Mouse (Mus musculus) spleen, embryonic (tissue): ENCODE data around the gene Gtf2a2.

ENCODE experiments used
- CTCF ChIA-PET: fragments of 350-600 bp; sonication (Branson Sonifier 250); formaldehyde crosslinking; loops from one replicate; lab custom pipeline; 2022; lab: Charles Lee

Gene Gtf2a2

GRCm38 (mm10) chr9:70018879-70019278 is 6.5 kb downstream of the Gtf2a2 start:
- CTCF ChIA-PET, result interaction anchor here (0.6 to 2.1 kb wide), 2 partner anchors 62 to 257 kb away, joined by 3 to 8 read pairs; no protein-coding TSS in a partner anchor

GRCm38 (mm10) chr9:70021610-70022009 is 9.3 kb downstream of the Gtf2a2 start:
- CTCF ChIA-PET, result no interaction called here

GRCm38 (mm10) chr9:70022083-70022482 is 9.7 kb downstream of the Gtf2a2 start:
- CTCF ChIA-PET, result no interaction called here

GRCm38 (mm10) chr9:70023615-70024014 is 11.3 kb downstream of the Gtf2a2 start:
- CTCF ChIA-PET, result interaction anchor here (0.6 kb wide), 1 partner anchor 63 kb away, joined by 3 read pairs; no protein-coding TSS in a partner anchor

- CTCF ChIA-PET, result no interaction called here
These were observed 12.3 kb downstream of the Gtf2a2 start for GRCm38 (mm10) chr9:70024648-70025047.

GRCm38 (mm10) chr9:70025365-70026012 is 13.1 kb downstream of the Gtf2a2 start:
- CTCF ChIA-PET, result interaction anchor here (0.5 to 0.6 kb wide), 2 partner anchors 83 to 1461 kb away, joined by 3 read pairs; no protein-coding TSS in a partner anchor

- CTCF ChIA-PET, result no interaction called here
These were observed 19.8 kb downstream of the Gtf2a2 start for GRCm38 (mm10) chr9:70032167-70032566.

- CTCF ChIA-PET, result interaction anchor here (0.5 kb wide), 1 partner anchor 78 kb away, joined by 6 read pairs; no protein-coding TSS in a partner anchor
These were observed 20.7 kb downstream of the Gtf2a2 start for GRCm38 (mm10) chr9:70033056-70033455.

GRCm38 (mm10) chr9:70034702-70035101 is 22.4 kb downstream of the Gtf2a2 start:
- CTCF ChIA-PET, result no interaction called here

- CTCF ChIA-PET, result no interaction called here
These were observed 24.3 kb downstream of the Gtf2a2 start for GRCm38 (mm10) chr9:70036646-70037045.

GRCm38 (mm10) chr9:70037988-70038387 is 25.6 kb downstream of the Gtf2a2 start, which contains the start of gene Gcnt3:
TSS of gene Gcnt3 (minus strand) at chr9:70038088.
- CTCF ChIA-PET, result no interaction called here

- CTCF ChIA-PET, result interaction anchor here (0.6 kb wide), 1 partner anchor 37 kb away, joined by 3 read pairs; no protein-coding TSS in a partner anchor
These were observed 27.4 kb downstream of the Gtf2a2 start for GRCm38 (mm10) chr9:70039597-70040385.

GRCm38 (mm10) chr9:70040570-70040969 is 28.2 kb downstream of the Gtf2a2 start:
- CTCF ChIA-PET, result interaction anchor here (0.6 kb wide), 1 partner anchor 38 kb away, joined by 3 read pairs; no protein-coding TSS in a partner anchor

- CTCF ChIA-PET, result no interaction called here
These were observed 29.8 kb downstream of the Gtf2a2 start for GRCm38 (mm10) chr9:70042137-70042536.

- CTCF ChIA-PET, result no interaction called here
These were observed 30.6 kb downstream of the Gtf2a2 start for GRCm38 (mm10) chr9:70042935-70043334.

GRCm38 (mm10) chr9:70044865-70045264 is 32.5 kb downstream of the Gtf2a2 start:
- CTCF ChIA-PET, result no interaction called here

- CTCF ChIA-PET, result no interaction called here
These were observed 33.9 kb downstream of the Gtf2a2 start for GRCm38 (mm10) chr9:70046255-70046654.

GRCm38 (mm10) chr9:70047839-70048238 is 35.5 kb downstream of the Gtf2a2 start:
- CTCF ChIA-PET, result no interaction called here

GRCm38 (mm10) chr9:70048280-70048679 is 35.9 kb downstream of the Gtf2a2 start:
- CTCF ChIA-PET, result no interaction called here

GRCm38 (mm10) chr9:70048751-70049415 is 36.5 kb downstream of the Gtf2a2 start:
- CTCF ChIA-PET, result interaction anchor here (0.8 kb wide), 1 partner anchor 45 kb away, joined by 3 read pairs; no protein-coding TSS in a partner anchor

GRCm38 (mm10) chr9:70049416-70049783 is 37.0 kb downstream of the Gtf2a2 start:
- CTCF ChIA-PET, result interaction anchor here (0.8 kb wide), 1 partner anchor 45 kb away, joined by 3 read pairs; no protein-coding TSS in a partner anchor

GRCm38 (mm10) chr9:70049839-70050238 is 37.5 kb downstream of the Gtf2a2 start:
- CTCF ChIA-PET, result no interaction called here
